Mouse (Mus musculus) cerebellum, adult 2 months (tissue): ENCODE measurements around the gene Inpp4a.

Experiments
- CTCF ChIP-seq: fragments of 200-500 bp; IDR thresholded peaks from 2 replicates; pipeline ENCODE4 v1.5.1; 2011; ENCODE audit warnings: low read depth, mild to moderate bottlenecking, control low read depth, low read length, moderate library complexity, borderline replicate concordance; ENCODE audit not compliant: insufficient read depth
- POLR2A ChIP-seq: fragments of 200-500 bp; IDR thresholded peaks from 2 replicates; pipeline ENCODE4 v1.6.1; 2011; ENCODE audit warnings: low read length, control low read depth, borderline replicate concordance; ENCODE audit not compliant: insufficient read depth

- TF ChIP-seq POLR2A (no peak), CTCF (no peak)
Measured at GRCm38 (mm10) chr1:37342524-37342923, 42.9 kb downstream of the Inpp4a start.
